In the genomic region with DNA sequence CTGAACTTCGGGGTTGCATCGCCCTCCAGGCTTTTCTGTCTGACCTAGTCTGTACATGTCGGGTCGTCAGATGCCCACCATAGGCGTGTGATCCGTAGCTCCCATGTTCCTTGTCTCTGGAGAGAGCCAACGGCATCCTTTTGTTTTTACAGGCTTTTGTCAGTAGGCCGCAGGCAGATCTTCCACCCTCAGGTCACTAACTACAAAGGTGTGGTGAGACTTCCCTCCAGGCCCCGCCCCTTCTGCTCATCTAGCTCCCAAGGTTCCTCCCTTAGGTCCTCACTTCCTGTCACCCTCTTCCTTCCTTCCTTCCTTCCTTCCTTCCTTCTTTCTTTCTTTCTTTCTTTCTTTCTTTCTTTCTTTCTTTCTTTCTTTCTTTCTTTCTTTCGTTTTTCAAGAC, we compare ENCODE assay signal across 22 mouse cellular contexts.
"Had no signal": no experiment of that assay in that cellular context is flagged by ENCODE, and none has a peak within 500 bp of the region (broad histone marks: within the 10 kb centered on the region; RNA-seq: fewer than 3 reads in every experiment).

No protein-coding gene starts in this region.

- DNase-seq: gastrocnemius, postnatal 14 days; gastrocnemius, postnatal 36 days; heart, adult 18-20 months; heart, postnatal 14 days; heart, postnatal 36 days; kidney, adult 11 months; kidney, adult 8-10 months; kidney, postnatal 10 days; kidney, postnatal 25 days; kidney, postnatal 4 days; liver; liver, embryonic 13.5 days had no signal

- H3K36me3 ChIP-seq: heart, embryonic 13.5 days; heart, embryonic 15.5 days; hindbrain, embryonic 13.5 days; hindbrain, embryonic 15.5 days; limb, embryonic 10.5 days; limb, embryonic 12.5 days; liver, embryonic 13.5 days; liver, embryonic 15.5 days had no signal

- H3K4me1 ChIP-seq: heart, embryonic 15.5 days; hindbrain, embryonic 13.5 days; hindbrain, embryonic 15.5 days; limb, embryonic 10.5 days; limb, embryonic 12.5 days; liver, embryonic 13.5 days; liver, embryonic 15.5 days had no signal

- H3K27ac ChIP-seq: heart, embryonic 13.5 days; heart, embryonic 15.5 days; hindbrain, embryonic 13.5 days; hindbrain, embryonic 15.5 days; hindbrain, postnatal 0 days; layer of hippocampus, adult 2 months; left cerebral cortex, adult 2 months; limb, embryonic 10.5 days; limb, embryonic 12.5 days; liver, embryonic 13.5 days; liver, embryonic 15.5 days had no signal

- H3K9ac ChIP-seq: heart, embryonic 13.5 days; heart, embryonic 15.5 days; hindbrain, embryonic 13.5 days; hindbrain, embryonic 15.5 days; limb, embryonic 12.5 days; liver, embryonic 13.5 days; liver, embryonic 15.5 days had no signal

- H3K4me3 ChIP-seq: heart, embryonic 13.5 days; heart, embryonic 15.5 days; hindbrain, embryonic 13.5 days; hindbrain, embryonic 15.5 days; layer of hippocampus, adult 2 months; left cerebral cortex, adult 2 months; limb, embryonic 10.5 days; limb, embryonic 12.5 days; liver, embryonic 13.5 days; liver, embryonic 15.5 days had no signal

- H3K9me3 ChIP-seq: heart, embryonic 13.5 days; heart, embryonic 15.5 days; hindbrain, embryonic 13.5 days; hindbrain, embryonic 15.5 days; limb, embryonic 10.5 days; limb, embryonic 12.5 days; liver, embryonic 13.5 days; liver, embryonic 15.5 days had no signal
